Mouse (Mus musculus): ENCODE measurements at regions not wholly inside any gene's neighbourhood (a gene's known extent, or its start where the extent isn't known, plus 50 kb on each side); places are given as distances from the start of the nearest gene placed in this dataset.
A peak's percentile ranks its signal among the peaks of the same experiment; 100 is the strongest.

GRCm38 (mm10) chr5:111892956-111893355 is 159.2 kb downstream of the Gm26897 start:
- no peak for DNase-seq (ENCODE audit: low spot score in 2 of 2)

DNA sequence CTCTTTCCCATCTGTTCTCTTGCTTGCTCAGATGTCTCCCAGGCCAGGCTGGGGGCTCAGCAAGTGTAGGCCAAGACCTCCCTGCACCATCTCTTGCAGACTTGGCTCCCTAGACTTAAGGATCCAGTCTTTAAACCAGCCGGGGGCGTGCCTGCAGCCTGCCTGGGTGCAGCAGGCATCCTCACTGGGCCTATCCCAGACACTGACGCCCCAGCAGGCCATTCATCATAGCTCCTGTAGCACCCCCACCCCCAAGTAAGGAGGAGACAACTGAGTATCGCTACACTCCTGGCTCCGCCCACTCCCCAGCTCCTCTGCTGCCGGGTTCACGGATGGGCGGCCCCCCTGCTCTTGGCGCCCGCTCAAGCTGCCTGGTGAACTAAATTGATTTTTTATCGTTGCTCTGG is 160.2 kb downstream of the Gm26897 start:
- peak; percentile 8 to 28 for DNase-seq (ENCODE audit: low spot score in 2 of 2)

- DNase-seq (ENCODE audit: low spot score in 2 of 2) = no peak
Observed at GRCm38 (mm10) chr5:111897568-111897967, 163.8 kb downstream of the Gm26897 start.

- no peak for DNase-seq (ENCODE audit: low spot score in 2 of 2)
Observed at GRCm38 (mm10) chr5:111898482-111898881, 164.8 kb downstream of the Gm26897 start.

DNA sequence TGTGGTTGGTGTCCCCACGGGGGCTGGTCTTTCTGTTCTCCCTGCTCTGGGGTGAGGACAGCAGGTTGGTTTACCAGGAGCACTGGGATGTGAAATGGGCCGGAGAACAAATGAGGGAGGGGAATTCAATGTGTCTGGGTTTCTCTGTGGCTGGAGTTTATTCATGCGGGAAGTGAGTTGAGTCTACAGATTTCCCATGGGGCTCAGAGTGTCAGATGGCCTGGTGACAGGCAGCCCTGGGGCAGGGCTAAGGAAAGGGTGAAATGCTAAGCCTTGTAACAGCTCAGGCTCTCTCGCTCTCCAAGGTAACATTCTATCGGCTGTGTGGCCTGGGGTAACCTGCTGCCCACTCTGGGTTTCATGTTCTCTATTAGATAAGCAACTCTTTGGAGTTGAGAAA is 167.5 kb downstream of the Gm26897 start:
- DNase-seq (ENCODE audit: low spot score in 2 of 2) = no peak

GRCm38 (mm10) chr5:111901678-111902077 is 168.0 kb downstream of the Gm26897 start:
- no peak for DNase-seq (ENCODE audit: low spot score in 2 of 2)

DNA sequence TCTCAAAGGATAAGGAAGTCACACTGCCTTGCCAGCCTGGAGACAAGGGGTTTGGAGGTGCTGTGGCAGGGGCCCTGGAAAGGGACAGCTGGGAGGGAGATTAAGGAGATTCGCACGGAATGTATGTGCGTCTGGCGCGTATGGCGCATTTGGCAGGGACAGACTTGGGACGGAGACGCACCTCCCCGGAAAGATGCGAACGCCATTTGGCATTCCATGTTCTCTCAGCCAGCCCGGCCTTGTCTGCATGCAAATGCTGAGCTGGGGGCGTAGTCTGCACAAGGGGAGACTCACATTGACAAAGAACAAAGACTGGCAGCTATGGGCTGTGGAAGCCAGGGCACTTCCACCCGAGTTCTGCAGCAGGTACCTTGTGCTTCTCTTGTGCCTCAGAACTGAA is 174.4 kb downstream of the Gm26897 start:
- DNase-seq (ENCODE audit: low spot score in 2 of 2) = peak; percentile 18 to 30

GRCm38 (mm10) chr5:111910514-111910913 is 176.8 kb downstream of the Gm26897 start:
- DNase-seq (ENCODE audit: low spot score in 2 of 2) = no peak

DNA sequence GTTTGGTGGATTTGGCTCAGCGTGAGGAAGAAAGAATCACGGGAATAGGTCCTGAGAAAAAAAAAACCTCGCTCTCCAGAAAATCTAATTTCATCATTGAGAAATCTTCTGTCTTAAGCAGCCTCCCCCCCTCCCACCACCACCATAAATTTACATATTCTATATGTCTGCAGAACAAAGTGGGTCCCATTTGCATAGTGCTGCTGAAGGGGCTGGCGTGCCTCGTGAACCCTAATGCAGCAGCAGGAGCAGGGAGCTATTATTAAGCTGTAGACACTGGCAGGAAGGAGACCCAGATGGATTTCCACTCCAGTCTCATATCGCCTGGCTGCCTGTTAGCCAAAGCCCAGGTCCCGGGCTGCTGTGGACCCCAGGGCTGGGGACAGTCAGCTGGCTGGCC is 179.6 kb downstream of the Gm26897 start:
- no peak for DNase-seq (ENCODE audit: low spot score in 2 of 2)

- no peak for DNase-seq (ENCODE audit: low spot score in 2 of 2)
Observed at GRCm38 (mm10) chr5:111914296-111914695, 180.6 kb downstream of the Gm26897 start.

DNA sequence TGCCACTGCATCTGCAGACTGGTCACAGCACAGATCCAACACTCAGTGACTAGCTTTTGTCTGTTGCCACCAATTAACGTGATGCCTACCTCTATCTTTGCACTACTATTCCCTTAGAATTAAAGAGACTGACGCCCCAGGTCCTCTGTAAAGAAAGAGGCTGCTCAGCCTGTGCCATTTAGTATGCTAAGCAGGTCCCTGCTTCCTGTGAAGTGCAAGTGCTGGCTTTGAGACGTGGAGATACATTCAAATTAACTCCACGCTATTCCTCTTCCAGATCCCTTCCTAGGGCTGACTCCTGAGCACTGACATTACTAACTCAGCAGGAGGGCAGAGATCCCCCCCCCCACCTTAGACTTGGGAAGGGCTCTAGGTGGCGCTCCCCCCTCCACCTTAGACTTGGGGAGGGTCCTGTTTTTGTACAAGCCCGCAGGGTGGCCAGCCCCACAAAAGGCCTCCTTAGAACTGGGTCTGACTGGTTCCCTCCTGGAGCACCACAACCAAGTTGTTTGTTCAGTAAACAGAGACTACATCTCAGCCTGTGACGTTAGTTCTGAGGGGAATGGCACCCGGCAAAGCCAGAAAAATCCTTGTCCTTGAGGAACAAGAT is 184.0 kb downstream of the Gm26897 start:
- DNase-seq (ENCODE audit: low spot score in 2 of 2) = no peak

DNA sequence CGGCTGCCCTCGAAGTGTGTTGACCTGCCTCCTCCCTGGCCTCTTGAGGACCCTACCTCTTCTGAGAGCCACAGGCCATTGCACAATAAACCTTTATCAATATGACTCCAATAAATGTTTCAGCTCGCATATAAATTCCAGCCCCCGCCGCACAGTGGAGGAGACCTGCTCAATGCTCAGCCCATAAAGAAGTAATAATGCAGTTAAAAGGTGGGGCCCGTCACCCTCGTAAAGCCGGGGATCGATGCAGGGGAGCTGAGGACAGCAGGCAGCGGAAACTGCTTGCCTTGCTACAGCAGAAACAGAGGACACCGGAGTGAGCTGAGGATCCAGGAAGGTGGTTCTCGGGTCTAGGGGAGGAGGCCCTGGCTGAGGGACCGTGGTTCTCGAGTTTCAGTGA is 185.2 kb downstream of the Gm26897 start:
- no peak for DNase-seq (ENCODE audit: low spot score in 2 of 2)

GRCm38 (mm10) chr5:111922991-111923701 is 189.4 kb downstream of the Gm26897 start:
- no peak for DNase-seq (ENCODE audit: low spot score in 2 of 2)

- no peak for DNase-seq (ENCODE audit: low spot score in 2 of 2)
Observed at GRCm38 (mm10) chr5:111925757-111926156, 192.0 kb downstream of the Gm26897 start.

GRCm38 (mm10) chr5:111929180-111929990 is 195.7 kb downstream of the Gm26897 start:
- DNase-seq (ENCODE audit: low spot score in 2 of 2) = no peak

GRCm38 (mm10) chr5:111929991-111930339 is 196.2 kb downstream of the Gm26897 start:
- no peak for DNase-seq (ENCODE audit: low spot score in 2 of 2)

DNA sequence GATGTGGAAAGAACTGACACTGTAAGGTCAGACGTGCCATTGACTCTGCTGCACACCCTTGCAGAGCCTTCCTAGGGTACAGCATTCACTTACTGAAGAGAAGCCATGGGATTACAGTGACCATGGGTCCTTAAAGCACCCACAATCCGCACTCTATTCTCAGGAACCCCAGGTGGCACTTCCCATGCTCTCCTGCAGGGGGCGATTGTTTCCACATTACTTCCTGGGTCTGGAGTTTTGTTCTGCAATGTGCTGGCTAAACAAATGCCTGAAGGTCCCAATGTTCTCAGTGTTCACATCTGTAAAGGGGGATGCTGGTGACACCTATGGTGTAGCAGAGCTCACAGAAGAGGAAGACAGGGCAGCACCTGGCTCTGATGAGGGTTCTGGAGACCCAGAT is 198.0 kb downstream of the Gm26897 start:
- DNase-seq (ENCODE audit: low spot score in 2 of 2) = peak in 1 of 2 experiments; percentile 25

GRCm38 (mm10) chr5:111935381-111936134 is 201.8 kb downstream of the Gm26897 start:
- DNase-seq (ENCODE audit: low spot score in 2 of 2) = no peak

DNA sequence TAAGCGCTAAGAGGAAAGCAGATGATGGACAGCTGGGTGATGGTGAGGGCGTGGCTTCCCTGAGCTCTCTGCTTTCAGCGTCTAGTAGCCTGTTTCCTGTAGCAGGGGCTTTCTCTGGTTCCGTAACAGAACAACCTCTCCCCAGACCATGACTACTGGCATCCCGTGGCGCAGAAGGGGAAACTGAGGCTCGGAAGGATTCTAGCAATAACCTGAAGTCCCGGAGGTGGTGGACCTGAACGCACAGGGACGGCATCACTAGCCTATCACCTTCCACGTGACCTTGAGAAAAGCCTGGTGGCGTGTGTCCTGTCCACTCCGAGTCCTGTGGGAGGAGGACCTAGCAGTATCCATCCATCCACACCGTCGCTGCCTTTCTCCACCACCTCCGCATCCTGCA is 208.1 kb downstream of the Gm26897 start:
- DNase-seq (ENCODE audit: low spot score in 2 of 2) = no peak

GRCm38 (mm10) chr5:111942792-111943191 is 209.1 kb downstream of the Gm26897 start:
- DNase-seq (ENCODE audit: low spot score in 2 of 2) = no peak

GRCm38 (mm10) chr5:111943337-111944162 is 209.8 kb downstream of the Gm26897 start:
- DNase-seq (ENCODE audit: low spot score in 2 of 2) = no peak

Measured in left cerebral cortex, adult 18-20 months (tissue).